Mouse (Mus musculus): ENCODE results near the gene Etaa1.
"Not testable (repeated sequence)": the region's sequence is repeated elsewhere in the genome, so short reads cannot be mapped to it uniquely, and the experiment has no call there.

The Etaa1 gene

DNA sequence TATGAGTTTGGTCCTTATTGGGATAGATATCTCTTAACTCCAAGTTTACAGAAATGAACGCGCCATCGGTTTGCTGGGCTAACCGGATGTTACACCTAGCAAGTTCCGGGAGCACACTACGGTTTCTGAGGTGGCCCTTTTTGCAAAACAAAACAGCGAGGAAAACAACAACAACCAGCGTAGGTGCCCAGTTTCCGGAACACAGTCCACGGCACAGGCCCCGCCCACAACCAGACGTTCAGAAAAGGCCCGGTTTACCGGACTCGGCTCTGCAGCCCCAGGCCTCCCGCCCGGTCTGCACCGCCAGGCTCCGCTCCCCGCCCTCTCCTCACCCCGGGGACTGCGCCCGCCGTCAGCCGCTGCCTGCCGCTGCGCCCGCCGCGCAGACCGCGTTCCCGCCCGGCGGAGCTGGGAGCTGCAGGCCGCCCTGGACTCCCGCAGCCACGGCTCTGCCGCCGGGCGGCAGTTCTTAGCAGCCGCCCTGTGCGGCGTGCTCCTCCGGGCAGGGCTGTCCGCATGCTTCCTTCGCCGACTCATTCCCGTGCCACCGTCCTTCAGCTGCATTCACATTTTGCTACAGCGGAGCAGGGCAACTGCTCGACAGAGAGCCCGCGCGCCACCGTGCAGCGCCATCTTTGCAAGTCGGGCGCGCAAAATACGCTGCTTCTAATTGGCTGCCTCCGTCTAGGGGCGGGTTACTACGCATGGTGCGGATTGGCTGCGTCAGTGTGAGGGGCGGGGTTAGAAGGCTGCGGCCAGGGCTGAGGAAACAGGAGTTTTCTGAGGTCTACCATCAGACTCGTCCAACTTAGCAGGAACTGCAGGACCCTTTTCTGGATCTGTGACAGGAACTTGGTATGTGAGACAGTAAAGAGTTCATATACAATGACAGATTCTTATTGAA lies at the start of gene Etaa1:
Gene Etaa1, minus strand, starts transcription at position 645 of the 904 bp plus-strand sequence.
- peak; percentile 42 for DNase-seq (ENCODE audit: extremely low read depth, low read depth, low spot score)

DNA sequence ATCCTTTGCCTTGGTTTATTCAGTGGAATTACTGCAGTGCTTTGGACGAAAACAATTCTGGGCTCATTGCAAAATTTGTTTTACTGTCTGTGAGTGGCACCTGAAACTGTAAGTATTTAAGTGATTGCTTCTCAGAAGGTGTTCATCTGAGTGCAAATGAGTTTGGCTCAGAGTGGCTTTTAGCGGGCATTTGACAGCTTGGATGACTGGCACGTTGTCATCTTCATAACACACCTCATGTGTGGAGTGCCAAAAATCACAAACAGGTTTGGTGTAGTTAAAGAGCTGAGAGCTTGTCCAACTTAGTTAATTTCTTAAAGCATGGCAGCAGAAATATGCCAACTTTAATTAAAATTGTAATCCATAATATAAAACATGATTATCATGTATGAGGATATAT lies 40.5 kb upstream of the Etaa1 start:
- DNase-seq (ENCODE audit: extremely low read depth, low read depth, low spot score), result no peak

DNA sequence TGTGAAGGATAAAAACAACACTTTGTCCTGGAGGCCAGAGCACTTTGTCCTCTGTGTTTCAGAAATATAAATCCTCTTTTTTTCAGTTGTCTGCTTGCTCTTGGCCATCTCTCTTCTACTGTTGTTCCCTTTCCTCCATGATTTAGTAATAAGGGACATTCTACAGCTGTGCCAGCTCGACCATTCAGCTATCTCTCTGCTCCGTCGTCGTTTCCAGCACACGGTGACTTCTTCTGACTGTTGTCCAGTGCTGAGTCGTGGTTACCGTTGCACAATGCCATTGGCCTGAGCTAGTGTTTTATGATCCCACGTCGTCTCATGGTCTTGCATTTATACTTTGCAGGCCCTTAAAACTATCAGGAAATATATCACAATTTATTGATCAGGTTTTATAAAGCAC lies 38.6 kb upstream of the Etaa1 start:
- DNase-seq (ENCODE audit: extremely low read depth, low read depth, low spot score), result no peak

DNA sequence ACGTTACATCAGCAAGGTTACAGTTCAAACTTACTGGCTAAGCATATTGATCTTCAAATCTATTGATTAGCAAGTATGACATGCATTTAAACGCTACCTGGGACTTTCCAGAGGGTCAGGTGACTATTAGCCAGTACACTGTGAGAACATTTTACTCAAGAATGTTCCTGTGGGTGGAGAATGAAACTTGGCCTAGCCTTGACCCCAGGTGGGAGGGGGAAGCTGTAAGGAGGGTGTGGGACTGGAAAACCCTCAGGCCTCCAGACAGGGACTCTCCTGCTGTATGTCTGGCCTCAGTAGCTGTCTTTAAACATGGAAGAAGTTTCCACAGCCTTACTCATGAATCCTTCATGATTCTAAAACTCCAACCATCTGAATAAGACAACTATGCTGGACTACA lies 29.7 kb upstream of the Etaa1 start:
- DNase-seq (ENCODE audit: extremely low read depth, low read depth, low spot score), result no peak

DNA sequence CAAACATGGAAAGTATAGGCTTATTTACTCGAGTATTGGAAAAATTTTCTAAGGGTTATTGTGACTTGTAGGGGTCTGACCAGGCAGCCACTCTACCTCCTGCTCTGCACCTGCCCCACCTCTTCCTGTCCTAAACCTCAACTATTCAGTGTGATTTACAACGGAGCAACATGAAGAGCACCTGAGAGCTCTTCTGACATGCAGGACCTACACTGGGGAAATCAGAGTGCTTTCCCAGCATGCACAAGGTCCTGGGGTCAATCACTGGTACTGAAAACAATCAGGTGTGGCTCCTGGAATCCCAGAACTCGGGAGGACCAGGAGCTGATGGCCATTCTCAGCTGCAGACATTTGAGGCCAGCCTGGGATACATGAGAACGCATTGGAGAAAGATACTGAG lies 27.6 kb upstream of the Etaa1 start:
- no peak for DNase-seq (ENCODE audit: extremely low read depth, low read depth, low spot score)

DNA sequence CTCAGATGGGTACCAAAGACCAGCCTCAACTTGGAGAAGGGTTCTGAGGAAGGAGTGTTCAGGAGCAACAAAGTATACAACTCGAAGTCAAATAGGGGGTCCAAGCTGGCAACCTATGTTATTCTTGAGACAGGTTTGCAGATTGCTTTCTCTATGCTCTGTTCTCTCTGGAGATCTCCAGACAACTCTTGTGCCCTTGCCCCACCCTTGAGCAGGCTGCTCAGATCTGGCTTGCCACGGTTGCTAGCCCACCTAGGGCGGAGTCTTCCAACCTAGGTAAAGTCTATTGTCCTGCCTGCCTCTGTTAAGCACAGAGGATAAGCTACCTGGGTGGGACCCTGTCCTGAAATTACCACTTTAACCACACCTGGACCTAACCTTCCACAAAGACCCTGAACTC lies 21.9 kb upstream of the Etaa1 start:
- no peak for DNase-seq (ENCODE audit: extremely low read depth, low read depth, low spot score)

DNA sequence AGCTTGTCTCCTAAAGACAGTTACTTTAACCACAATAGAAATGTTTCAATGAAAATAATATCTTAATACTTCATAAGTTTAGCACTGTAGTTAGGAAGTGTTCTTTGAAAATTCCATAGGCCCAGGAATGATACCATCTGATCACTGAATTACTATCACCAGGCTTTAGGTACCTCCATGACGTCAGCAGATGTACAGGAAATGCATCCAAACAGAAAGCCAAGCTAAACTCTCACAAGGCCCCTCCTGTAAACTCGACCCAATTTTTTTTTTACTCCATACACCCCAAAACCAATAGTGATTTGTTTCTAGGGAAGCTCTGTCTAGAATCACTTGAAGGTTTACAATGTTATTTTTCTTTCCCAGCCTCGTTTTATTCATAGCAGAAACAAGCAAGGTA lies 884 bp downstream of the Etaa1 start:
- DNase-seq (ENCODE audit: extremely low read depth, low read depth, low spot score), result no peak

DNA sequence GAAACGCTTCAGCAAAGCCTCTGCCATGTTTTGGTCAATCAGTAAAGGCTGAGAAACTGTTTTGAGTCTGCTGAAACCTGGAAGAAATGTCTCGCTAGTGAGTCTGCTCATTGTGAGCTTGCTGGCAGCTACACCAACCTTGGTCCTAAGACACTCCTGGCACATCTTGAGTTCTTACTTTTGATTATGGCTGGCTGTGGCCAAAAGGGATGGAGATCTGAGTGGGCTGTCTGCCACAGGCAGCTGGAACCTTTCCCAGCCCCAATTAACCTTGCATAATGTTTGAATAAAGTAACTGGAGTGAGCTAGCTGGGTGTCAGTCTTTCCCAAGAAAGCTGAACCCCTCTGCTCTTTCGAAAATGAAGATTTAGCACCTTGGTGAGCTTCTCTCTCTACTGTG lies 2.3 kb downstream of the Etaa1 start:
- peak; percentile 31 for DNase-seq (ENCODE audit: extremely low read depth, low read depth, low spot score)

DNA sequence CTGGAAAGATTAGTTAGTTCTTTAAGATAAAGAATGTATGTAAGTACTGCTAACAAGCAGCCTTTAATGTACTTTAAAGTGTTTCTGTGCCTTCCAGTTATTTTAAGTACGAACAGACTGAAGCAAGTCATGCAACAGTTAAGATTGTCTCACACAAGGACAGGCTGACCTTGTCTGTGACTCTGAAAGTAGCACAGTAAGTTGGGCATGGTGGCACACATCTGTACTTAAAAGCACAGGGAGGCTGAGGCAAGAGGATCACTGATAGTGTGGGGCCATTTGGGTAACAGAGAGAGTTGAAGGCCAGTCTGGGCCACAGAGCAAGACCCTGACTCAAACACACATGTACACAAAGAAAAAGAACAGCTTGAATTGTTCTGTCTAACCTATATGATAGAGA lies 14.5 kb downstream of the Etaa1 start:
- DNase-seq (ENCODE audit: extremely low read depth, low read depth, low spot score), result no peak

DNA sequence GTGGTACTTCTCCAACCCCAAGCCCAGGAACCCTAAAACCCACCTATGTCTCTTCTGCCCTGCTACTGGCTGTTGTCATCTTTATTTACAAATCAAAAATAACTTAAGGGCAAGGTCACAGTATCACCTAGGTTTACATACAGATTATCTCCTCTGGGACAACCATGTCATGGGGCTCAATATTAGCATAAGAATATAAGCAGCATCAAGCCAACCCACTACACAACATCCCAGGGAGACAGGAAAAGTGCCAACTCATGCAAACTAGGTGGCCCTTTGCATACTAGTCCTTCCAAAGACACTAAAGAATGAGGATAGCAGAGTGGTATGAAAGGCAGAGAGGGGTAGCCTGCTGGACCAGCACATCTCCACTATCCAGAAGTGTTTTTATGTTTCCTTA lies 15.7 kb downstream of the Etaa1 start:
- DNase-seq (ENCODE audit: extremely low read depth, low read depth, low spot score), result no peak

DNA sequence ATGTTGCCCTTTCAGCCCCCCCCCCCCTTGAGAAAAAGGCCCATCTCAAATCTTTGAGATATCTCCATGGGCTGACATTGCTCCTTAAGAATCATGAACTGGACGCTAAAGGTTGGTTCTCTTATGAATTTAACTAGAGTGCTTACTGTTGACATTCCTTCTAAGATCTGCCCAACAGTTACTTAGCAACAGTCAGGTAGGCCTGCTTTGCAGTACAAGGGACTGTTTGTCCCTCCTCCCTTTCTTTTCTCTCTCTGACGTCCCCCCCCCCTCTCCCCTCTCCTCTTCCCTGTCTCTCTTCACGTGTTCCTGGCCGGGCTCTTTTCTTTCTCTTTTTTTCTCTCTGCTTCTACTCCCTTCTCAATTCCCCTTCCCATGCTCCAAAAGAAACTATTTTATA lies 35.8 kb downstream of the Etaa1 start:
- DNase-seq (ENCODE audit: extremely low read depth, low read depth, low spot score), result no peak

DNA sequence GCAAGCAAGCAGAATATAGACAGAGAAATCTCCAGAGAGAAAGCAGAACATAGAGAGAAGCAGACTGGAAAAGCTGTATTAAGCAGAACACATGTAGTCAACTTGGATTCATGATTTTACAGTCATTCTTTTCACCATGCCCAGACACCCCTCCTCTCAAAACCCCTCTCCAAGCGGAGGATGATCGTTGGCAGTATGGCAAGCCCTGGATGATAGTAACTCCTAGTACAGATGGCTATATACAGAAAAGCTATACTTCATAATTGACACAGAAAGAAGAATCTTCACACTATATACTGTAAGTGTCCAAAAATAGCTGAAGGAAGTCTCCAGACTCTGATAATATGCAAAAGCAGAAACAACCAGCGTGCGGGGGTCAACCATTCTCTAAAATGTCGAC lies 36.6 kb downstream of the Etaa1 start:
- no peak for DNase-seq (ENCODE audit: extremely low read depth, low read depth, low spot score)

DNA sequence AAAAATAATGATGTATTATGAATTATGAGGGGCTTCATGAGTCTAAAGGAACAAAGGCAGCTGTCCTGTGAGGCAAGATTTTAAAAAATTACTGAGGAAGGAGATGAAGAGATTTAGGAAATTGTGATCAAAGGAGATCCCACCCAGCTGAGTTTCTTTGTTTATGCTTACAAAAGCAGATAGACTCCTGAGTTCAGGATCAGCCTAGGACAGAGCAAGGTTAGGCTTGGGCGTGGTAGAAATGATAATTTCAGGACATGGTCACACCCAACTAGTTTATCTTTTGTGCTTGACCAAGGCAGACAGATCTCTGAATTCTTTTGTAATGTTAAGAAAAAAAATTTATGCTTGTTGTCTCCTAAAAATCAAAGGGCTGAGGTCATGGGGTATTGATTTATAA lies 37.2 kb downstream of the Etaa1 start:
- no peak for DNase-seq (ENCODE audit: extremely low read depth, low read depth, low spot score)

DNA sequence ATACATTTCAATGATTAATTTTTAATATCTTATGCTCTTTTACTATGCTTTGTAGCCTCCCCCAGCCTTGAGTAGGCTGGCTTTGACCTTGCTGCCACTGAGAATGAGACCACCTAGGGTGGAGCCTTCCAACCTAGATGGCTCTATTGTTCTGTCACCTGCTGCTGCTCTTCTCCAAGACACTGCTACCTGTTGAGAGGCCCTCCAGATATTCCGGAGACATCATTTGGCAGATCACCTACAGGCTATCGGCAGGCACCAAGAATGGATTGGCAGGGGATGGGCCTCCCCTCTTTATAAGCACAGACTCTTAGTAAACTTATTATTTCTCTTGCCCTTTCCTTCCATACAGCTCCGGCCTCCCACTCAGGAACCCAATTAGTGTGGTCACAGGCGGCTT lies 52.7 kb downstream of the Etaa1 start:
- not testable (repeated sequence) for DNase-seq (ENCODE audit: extremely low read depth, low read depth, low spot score)

Data from fat pad, adult 2 months (tissue).